Mouse (Mus musculus): ENCODE measurements around the gene Akt3.

Gene Akt3

GRCm38 (mm10) chr1:176986990-176987740 is 270.8 kb downstream of the Akt3 start:
- DNase-seq (ENCODE audit: low read depth in 2 of 2, low spot score in 2 of 2): no peak

GRCm38 (mm10) chr1:176986275-176986674 is 271.7 kb downstream of the Akt3 start:
- no peak for DNase-seq (ENCODE audit: low read depth in 2 of 2, low spot score in 2 of 2)

- no peak for DNase-seq (ENCODE audit: low read depth in 2 of 2, low spot score in 2 of 2)
These were observed 272.3 kb downstream of the Akt3 start for GRCm38 (mm10) chr1:176985691-176986090.

- DNase-seq (ENCODE audit: low read depth in 2 of 2, low spot score in 2 of 2): no peak
These were observed 275.3 kb downstream of the Akt3 start for GRCm38 (mm10) chr1:176982671-176983070.

- no peak for DNase-seq (ENCODE audit: low read depth in 2 of 2, low spot score in 2 of 2)
These were observed 276.5 kb downstream of the Akt3 start for GRCm38 (mm10) chr1:176981511-176981910.

- DNase-seq (ENCODE audit: low read depth in 2 of 2, low spot score in 2 of 2): no peak
These were observed 277.1 kb downstream of the Akt3 start for GRCm38 (mm10) chr1:176980801-176981400.

- no peak for DNase-seq (ENCODE audit: low read depth in 2 of 2, low spot score in 2 of 2)
These were observed 277.9 kb downstream of the Akt3 start for GRCm38 (mm10) chr1:176980140-176980539.

GRCm38 (mm10) chr1:176979235-176979634 is 278.8 kb downstream of the Akt3 start:
- no peak for DNase-seq (ENCODE audit: low read depth in 2 of 2, low spot score in 2 of 2)

- DNase-seq (ENCODE audit: low read depth in 2 of 2, low spot score in 2 of 2): no peak
These were observed 284.5 kb downstream of the Akt3 start for GRCm38 (mm10) chr1:176973356-176974088.

- no peak for DNase-seq (ENCODE audit: low read depth in 2 of 2, low spot score in 2 of 2)
These were observed 286.6 kb downstream of the Akt3 start for GRCm38 (mm10) chr1:176971479-176971797.

- DNase-seq (ENCODE audit: low read depth in 2 of 2, low spot score in 2 of 2): no peak
These were observed 287.1 kb downstream of the Akt3 start for GRCm38 (mm10) chr1:176970635-176971478.
